Mouse (Mus musculus) embryo, embryonic 9.5 days (tissue): ENCODE data around the gene Pitpnc1.

Experiments used
- DNase-seq: peaks from one replicate; pipeline ENCODE4 v3.0.0-alpha.2; 2017; ENCODE audit errors: extremely low spot score

Pitpnc1 gene

GRCm38 (mm10) chr11:107238506-107238905 lies 232.0 kb downstream of the Pitpnc1 start:
- DNase-seq: no peak

GRCm38 (mm10) chr11:107237532-107237931 lies 233.0 kb downstream of the Pitpnc1 start:
- no peak for DNase-seq

GRCm38 (mm10) chr11:107233252-107233890 lies 237.1 kb downstream of the Pitpnc1 start:
- DNase-seq: no peak

- DNase-seq: no peak
Observed at GRCm38 (mm10) chr11:107230128-107230527, 240.4 kb downstream of the Pitpnc1 start.

- no peak for DNase-seq
Observed at GRCm38 (mm10) chr11:107226431-107226830, 244.1 kb downstream of the Pitpnc1 start.

- DNase-seq: no peak
Observed at GRCm38 (mm10) chr11:107226013-107226412, 244.5 kb downstream of the Pitpnc1 start.

- DNase-seq: no peak
Observed at GRCm38 (mm10) chr11:107225301-107225700, 245.2 kb downstream of the Pitpnc1 start.

- no peak for DNase-seq
Observed at GRCm38 (mm10) chr11:107223667-107224214, 246.8 kb downstream of the Pitpnc1 start.

- DNase-seq: no peak
Observed at GRCm38 (mm10) chr11:107223169-107223561, 247.3 kb downstream of the Pitpnc1 start.

GRCm38 (mm10) chr11:107222531-107223168 lies 247.8 kb downstream of the Pitpnc1 start:
- no peak for DNase-seq

GRCm38 (mm10) chr11:107215111-107215510 lies 255.4 kb downstream of the Pitpnc1 start:
- no peak for DNase-seq

GRCm38 (mm10) chr11:107213745-107214144 lies 256.8 kb downstream of the Pitpnc1 start:
- DNase-seq: peak; percentile 27

GRCm38 (mm10) chr11:107209818-107210217 lies 260.7 kb downstream of the Pitpnc1 start:
- no peak for DNase-seq

- no peak for DNase-seq
Observed at GRCm38 (mm10) chr11:107201773-107202172, 268.7 kb downstream of the Pitpnc1 start.

- no peak for DNase-seq
Observed at GRCm38 (mm10) chr11:107199281-107199680, 271.2 kb downstream of the Pitpnc1 start.

- DNase-seq: no peak
Observed at GRCm38 (mm10) chr11:107195334-107195733, 275.2 kb downstream of the Pitpnc1 start.

- DNase-seq: no peak
Observed at GRCm38 (mm10) chr11:107190376-107190775, 280.1 kb downstream of the Pitpnc1 start.

- DNase-seq: peak; percentile 98
Observed at GRCm38 (mm10) chr11:107188565-107189552, 281.6 kb downstream of the Pitpnc1 start, which contains the start of gene Nol11. Nol11 (minus strand) TSS chr11:107189381.

- no peak for DNase-seq
Observed at GRCm38 (mm10) chr11:107183777-107184176, 286.7 kb downstream of the Pitpnc1 start.

- DNase-seq: no peak
Observed at GRCm38 (mm10) chr11:107161215-107161614, 309.3 kb downstream of the Pitpnc1 start.

GRCm38 (mm10) chr11:107159034-107159433 lies 311.5 kb downstream of the Pitpnc1 start:
- DNase-seq: no peak
